Mouse (Mus musculus) layer of hippocampus, postnatal 36 days (tissue): ENCODE results near the gene Arhgap44. TPM values are rescaled to one million over a fixed set of nuclear protein-coding genes. Genes with fewer than 3 reads are reported as not detected.

Experiments
- DNase-seq, 2 experiments: peaks; one replicate each; pipeline ENCODE4 v3.0.0; 2022
- total RNA-seq, 2 experiments: library from RNA; stranded (reverse); gene quantifications; 2 replicates each; pipeline ENCODE4 v1.2.3; 2021

Arhgap44 gene
- total RNA-seq, 2 experiments from 2014 or later = 111 to 114 TPM

DNA sequence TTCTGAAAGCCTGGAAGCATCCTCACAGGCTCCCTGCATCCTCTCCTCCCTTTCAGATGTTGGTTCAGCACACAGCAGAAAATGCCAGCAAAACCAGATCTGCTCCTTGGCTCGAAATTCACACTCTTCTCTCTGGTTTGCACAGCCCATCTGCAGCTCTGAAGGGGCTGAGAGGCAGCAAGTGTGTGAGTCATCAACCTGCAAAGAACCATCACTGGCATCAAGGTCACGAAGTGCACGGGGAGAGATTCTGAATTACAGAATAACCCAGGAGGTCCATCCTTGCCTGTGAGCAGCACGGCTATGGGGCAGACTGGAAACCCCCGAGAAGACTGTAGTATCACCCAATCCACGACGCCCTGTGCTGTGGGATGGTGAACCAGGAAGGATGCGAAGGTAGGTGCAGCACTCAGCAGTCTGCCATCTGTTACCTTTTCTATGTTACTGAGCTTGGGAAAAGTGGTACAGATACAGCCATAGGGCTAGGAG lies 27.5 kb downstream of the Arhgap44 start:
- DNase-seq = peak; percentile 22 to 46

DNA sequence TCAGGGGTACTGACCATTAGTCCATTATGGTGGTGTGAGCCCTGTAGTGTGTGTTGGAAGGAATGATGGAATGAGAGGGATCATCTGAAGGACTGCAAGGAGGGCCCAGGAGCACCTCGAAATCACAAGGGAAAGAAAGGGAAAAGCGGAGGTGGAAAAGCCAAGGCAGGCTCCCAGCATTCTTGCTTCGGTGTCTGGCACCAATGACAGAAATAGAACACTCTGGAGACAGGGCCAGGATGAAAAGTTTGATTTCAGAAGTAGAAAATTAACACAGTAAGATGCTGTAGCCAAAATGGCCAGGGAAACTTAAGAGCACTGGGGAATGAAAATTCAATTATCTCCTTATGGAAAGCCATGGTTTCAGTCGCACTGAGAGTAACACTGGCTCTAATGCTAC lies 29.1 kb downstream of the Arhgap44 start:
- DNase-seq = no peak

DNA sequence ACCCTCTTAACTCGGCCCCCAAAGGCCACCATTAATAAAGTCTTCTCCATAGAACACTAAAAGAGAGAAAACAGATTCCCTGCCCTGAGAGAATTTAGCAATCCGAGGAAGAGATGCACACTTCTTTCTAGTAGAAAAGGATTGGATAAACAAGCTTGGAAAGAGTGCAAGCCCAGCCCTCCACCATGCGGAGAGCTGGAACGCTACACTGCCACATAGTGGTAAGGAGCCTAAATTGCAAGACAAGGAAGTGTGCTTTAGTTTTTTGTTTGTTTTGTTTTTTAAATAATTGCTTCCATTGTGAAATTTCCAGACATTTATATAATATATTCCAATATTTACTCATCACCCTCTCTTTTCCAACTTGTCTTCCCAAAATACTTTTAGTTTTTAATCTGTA lies 33.7 kb downstream of the Arhgap44 start:
- DNase-seq = no peak

DNA sequence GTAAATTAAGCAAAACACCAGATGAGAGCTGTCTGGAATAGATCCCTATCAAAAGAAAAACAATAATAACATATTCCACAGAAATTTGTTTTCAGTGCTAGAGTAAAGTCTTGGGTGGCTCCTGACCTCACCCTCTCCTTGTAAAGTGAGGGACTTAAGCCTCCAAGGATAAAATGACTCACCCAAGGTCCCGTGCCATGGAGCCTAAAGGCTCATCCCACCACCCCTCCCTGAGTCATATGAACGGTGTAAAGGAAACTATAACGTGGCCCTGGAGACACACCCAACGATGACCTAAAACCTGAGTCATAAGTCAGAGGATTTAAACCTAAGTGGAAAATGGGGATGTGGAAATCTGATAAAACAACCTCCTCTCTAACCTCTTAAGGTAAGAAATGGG lies 34.1 kb downstream of the Arhgap44 start:
- DNase-seq = no peak

DNA sequence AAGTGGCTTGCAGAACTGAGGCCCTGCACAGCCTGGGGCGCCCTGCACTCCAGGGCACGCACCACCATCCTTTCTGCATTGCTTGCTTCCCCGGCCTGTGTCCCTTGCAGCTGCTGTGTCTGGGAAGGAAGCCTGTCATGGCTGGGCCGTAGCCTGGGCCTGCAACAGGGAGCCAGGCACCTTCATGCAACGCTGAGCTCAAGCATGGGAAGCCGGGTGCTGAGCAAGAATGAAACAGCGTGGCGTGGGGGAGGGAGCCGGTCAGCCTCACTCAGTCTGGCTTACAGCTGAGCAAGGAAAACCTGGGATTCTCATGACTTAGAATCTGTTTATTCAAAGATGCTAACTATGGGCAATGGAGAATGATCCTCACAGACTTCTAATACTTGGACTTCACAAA lies 36.2 kb downstream of the Arhgap44 start:
- peak; percentile 40 to 47 for DNase-seq

DNA sequence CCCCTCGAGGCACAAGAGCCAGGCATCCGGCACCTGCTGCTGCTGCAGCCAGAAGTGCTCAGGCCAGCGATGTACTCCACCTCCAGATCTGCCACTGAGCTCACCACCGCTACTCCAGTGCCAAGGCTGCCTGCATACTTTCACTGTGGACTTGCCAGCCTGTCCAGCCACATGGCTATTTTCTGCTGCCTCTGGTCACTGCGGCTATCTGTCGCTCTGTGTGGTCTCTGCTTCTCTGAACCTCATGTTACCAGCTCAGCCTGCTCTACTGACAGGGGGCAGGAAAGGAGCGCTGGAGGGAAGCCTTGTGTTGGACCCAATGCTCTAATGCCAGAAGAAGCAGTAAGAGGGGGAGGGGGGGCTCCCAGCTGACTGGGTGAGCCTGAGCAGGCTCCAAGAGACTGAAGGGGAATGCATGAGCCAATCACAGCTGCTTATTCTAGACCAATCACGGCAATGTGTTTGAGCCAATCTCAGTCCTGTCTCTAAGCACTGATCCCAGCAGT lies 37.8 kb downstream of the Arhgap44 start:
- DNase-seq = peak in 1 of 2 experiments; percentile 34

DNA sequence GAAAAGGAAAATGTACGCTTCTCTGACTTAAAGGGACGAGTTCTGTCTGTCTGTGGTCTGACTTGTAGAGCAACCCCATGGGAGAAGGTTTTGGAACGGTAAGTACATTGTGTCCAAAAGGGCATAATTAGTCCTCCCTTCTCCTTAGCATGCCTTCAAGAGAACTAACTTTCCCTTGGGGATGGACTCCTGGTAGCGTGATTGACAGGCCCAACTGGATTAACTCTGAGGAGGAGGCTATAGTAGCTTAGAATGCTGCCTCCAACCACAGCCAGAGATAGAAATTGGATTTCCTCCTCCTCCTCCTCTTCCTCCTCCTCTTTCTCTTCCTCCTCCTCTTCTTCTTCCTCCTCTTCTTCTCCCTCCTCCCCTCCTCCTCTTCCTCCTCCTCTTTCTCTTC lies 42.5 kb downstream of the Arhgap44 start:
- no peak for DNase-seq

DNA sequence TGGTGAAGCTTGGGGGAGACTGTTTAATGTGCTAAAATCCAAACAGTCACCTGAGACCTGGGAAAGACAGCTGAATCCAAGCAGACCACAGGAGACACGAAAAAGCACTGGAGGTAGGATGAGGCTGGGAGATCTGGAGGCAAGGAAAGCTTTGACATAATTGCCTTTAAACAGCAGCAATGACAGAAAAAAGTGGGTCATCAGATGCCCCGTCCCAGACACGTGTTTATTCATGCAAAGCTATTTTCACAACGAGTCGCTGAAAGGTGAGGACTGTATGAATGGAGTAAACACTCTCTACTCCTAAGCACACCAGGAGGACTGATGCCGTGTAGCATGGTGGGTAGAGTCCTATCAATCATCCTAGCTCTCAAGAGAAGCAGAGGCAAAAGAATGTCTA lies 47.0 kb downstream of the Arhgap44 start:
- no peak for DNase-seq

DNA sequence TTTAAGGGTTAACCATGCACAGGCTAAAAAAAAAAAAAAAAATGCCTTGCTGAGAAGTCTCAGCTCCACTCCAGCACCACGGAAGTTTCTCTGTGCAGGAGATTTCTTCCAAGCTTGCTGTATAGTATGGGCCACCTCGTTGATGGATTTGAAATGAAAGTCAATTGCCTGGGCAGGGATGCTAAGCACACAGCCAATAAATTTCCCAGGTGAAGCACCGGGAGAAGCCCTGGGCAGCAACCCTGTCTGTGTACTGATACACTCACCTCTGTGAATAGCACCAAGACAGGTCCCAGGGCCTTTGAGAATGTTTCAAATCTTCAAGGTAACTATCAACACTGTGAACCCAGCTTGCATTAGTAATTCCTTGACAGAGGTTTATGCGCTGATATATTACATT lies 50.7 kb downstream of the Arhgap44 start:
- DNase-seq = no peak

DNA sequence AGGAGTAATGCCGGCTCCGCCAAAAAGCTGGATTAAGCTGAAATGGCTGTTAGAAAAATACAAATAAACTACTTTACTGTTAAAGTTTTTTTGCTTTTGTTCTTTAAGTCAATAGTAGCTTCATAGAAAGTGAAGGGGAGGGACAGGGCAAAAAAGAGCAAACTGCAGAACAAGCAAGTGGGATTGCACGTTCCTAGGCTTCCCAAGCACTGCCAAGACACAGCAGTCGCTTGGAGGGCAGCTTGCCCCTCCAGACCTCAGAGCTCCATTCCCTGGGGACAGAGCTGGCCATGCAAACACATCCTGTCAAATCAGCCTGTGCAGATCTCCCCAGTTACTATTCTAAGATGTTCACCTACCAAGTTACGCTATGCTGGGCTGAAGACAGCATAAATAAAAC lies 51.1 kb downstream of the Arhgap44 start:
- no peak for DNase-seq

DNA sequence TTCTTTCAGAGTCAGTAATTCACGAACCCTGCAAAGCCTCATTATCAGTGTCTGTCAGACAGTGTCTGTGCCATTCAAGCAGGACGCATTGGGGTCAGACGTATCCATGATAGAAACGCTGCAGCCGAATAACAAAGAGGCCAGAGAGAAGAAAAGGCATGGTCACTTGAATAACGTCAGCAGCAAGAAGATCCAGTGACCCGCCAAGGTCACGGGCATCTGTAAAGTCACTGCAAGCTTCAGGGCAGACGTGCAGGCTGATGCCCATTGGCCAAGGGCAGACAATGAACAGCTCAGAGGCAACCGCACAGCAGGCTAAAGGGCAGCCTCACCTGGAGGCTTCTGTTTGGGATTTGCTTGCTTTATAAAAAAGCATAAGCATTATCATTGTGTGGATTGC lies 52.7 kb downstream of the Arhgap44 start:
- no peak for DNase-seq

DNA sequence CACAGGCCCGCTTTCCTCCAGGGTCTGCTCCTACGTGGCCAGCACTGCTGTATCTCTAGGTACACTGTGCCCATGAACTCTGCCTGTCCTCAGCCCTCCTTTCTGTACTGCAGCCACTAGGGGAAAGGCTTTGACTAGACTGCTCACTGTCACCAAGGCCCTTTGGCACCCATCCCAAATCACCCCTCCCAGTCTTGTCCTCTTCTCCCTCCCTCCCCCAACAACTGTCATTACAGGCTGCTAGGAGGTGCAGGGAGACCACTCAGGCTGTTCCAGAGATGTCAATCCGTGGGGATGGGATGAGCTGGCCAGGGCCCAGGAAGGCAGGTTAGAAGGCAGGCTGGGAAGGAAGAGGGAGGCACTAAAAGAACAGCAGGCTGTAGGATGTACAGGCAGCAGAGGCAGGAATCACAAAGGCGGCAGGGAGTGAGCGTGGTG lies 55.0 kb downstream of the Arhgap44 start:
- DNase-seq = no peak

DNA sequence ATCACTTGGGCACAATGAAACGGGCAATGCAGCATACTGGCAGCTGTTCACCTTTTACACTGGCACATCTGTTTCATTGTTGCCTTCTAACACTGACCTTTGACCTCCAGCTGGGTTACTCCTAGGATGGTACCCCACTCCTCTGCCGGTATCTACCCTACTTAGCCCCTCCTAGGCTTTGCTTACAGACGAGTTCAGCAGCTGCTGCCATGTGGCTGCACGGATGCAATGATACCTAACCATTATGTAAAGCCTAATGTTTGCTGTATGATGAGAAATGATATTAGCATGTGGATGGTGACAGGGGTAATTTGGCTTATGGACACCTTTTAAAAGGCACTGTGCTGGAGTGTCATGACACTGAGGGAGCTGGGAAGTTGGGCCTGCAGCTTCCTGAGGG lies 55.6 kb downstream of the Arhgap44 start:
- DNase-seq = no peak

DNA sequence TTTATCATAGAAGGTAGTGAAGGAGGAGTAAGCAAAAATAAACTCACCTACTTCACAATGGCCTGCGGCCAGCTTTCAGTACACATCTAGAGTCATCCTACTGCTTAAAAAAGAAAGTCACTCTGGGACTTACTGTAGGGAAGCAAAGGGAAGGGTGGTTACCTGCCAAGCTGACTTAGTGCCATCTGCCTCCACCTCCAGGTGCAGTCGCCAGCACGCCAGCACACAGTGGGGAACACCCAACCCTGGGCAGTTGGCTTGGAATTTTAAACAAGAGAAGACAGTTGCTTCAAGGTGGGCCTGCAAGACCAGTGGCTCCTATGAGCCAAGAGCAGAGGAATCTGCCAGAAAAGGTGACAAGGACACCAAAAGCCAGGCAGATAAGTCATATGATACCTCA lies 58.7 kb downstream of the Arhgap44 start:
- DNase-seq = no peak

DNA sequence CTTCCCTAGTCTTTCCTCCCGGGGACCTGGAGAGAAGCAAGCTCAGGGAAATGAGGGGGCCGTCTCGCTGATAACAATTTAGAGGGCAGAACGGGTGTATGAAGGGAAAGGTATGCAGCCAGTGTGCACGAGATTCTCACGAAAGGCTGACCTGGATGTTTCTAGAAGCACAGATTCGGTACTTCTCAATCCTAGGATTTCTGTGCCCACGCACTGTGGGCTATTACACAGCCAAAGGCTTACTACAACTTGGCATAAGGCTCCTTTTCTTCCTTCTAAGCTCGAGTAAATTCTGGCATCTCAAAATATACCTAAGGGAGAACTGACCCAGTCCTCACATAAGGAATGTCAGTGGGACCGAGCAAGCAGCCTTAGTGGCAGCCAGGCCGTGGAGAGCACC lies 61.6 kb downstream of the Arhgap44 start:
- DNase-seq = no peak

DNA sequence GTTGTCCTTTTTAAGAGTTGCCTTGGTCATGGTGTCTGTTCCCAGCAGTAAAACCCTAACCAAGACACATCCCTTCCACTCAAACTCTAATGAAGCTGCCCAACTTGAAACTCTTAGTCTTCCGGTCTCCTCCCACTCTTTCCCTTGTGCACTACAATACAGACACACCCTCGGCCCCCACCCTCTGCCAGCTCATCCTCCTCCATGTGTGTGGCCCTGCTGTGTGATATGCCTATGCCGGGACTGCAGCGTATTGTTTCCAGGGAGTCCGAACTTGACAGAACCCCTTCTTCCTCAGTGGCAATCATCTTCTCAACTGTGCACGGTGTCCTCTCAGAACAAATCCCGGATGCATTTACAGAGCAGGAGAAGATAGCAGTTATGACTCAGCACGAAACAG lies 62.7 kb downstream of the Arhgap44 start:
- no peak for DNase-seq

DNA sequence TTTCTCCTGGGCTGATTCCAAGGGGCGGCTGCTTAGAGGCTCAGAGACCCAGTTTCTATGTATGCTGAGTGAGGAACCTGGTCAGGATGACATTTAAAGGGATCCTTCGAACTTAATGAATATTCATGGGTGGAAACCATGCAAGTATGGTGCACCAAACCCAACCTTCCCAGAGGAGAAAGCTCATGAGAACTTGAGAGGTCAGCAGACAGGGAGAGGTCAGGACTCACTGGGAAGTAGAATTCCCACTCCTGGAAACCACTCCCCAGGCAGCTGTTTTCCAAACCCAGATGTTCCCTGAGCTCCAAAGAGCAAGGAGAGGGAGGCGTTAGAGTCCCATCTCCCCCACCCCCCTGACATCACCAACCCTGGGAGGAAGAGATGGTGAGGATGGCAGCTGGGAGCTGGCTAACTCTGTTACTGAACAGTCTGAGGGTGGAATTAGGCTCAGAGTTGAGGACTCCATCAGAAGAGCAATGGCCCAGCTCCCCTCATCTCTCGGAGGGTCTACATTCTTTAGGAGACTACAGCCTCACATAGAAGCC lies 65.2 kb downstream of the Arhgap44 start:
- no peak for DNase-seq

DNA sequence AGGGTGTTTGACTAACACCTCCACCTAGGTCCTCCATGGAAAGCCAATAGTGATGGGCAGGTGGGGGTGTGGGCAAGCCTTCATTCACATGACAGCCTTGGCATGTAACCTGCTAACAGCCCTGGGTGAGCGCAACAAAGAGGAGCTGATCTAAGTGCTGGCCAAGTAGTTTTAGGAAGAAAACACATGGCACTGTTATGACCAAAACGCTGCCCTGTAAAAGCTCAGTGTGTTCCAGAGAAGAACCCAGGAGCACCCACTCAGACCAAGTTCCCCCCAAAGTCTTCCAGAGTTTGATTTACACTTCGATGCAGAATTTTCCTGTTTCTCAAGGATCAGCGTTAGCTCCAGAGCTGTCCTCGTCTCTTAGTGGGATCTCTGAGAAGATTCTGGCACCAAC lies 65.9 kb downstream of the Arhgap44 start:
- no peak for DNase-seq

DNA sequence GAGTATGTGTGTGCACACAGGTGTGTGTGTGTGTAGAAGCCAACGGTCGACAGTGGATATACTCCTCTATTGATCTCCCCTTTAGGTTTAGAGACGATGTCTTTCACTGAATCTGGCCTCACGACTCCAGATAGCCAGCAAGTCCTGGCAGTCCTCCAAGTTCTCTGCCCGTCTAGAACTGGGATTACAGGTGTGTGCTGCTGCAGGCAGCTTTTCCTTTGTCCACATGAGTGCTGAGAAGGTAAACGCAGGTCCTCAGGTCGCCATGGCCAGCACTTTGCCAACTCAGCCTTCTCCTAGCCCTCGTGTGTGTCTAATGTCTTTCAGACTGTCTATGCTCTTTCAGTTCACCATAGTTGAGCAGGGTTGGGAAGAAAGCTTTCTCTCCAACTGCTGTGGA lies 69.9 kb downstream of the Arhgap44 start:
- no peak for DNase-seq

DNA sequence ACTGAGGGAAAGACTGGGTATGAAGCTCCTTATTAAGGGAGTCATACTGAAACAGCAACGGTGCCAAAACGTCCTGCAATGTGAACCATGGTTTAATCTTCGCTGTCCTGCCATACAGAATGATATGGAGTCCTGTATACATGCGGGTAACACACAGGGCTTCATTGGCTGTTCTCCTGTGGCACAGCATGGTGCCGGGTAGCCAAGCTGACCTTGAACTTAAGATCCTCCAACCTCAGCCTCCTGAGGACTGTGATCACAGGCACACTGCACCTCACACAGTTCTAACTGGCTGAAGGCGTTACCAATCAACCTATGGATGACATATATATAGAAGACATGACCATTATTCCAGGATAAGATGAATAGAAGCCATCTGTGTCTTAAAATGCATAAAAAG lies 72.4 kb downstream of the Arhgap44 start:
- DNase-seq = no peak

DNA sequence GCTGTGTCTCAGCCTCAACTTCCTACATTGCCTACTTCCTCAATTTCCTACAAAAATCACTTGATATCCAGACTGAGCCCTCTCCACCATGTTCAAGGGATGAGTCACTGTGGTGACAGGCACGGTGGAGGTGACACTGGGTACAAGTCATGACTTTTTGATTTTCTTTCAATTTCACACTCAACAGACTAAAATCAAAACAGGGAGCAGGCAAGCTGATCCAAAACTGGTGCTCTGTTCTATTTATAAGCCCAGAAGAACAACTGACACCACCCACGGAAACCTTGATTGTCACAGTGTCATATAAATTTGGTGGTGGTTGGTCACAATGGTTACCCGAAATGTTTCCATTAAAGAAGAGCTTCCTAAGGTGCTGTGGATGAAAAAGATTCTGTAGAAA lies 72.8 kb downstream of the Arhgap44 start:
- DNase-seq = no peak

DNA sequence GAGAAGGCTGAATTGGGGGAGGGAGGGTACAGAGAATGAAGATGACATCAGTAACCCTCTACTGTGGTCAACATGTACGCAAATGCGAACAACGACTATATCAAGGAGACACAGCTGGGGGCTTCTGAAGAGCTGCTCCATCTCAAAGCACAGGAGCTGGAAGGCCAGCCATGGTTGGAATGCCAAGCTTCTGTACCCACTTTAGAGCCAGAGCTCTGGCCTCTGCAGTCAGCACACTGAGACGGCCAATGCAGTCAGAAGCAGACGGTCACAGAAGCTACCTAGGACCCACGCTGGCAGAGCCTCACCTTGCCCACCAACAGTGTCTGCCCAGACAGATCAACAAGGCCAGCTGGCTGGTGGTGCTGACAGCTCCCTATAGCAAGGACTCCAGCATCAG lies 73.5 kb downstream of the Arhgap44 start:
- DNase-seq = no peak

DNA sequence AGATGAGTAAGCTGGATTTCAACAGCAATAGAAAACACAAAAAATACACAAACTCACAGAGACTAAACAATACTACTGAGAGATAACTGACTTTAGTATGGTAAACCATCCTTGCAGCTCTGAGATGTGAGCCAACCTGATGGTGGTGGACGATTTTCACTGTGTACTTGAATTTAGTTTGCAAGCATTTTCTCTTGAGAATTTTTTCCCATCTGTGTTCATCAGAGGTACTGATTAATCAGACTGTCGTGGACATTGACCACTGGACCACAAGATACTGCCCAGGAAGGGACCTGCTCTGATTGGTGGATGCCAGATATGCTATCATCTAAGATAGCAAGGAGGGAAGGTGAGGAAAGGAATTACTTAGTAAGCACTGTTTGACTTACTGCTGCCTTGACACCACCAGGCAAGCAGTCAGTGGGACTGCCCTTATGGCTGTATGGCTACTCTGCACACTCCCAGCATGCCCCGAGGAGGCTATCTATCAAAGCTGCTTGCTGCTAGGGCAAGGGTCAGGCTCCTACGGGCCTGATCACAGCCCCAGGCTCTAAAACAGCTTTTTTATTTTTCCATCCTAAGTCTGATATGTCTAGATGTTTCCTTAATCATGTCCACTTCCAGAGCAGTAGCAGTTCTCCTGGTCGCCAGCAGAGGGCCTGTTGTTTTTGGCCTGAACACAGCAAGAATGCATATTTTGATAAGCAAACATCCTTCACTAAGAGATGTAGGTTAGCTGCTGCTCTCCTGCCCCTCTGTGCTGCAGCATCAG lies 74.1 kb downstream of the Arhgap44 start:
- DNase-seq = no peak

DNA sequence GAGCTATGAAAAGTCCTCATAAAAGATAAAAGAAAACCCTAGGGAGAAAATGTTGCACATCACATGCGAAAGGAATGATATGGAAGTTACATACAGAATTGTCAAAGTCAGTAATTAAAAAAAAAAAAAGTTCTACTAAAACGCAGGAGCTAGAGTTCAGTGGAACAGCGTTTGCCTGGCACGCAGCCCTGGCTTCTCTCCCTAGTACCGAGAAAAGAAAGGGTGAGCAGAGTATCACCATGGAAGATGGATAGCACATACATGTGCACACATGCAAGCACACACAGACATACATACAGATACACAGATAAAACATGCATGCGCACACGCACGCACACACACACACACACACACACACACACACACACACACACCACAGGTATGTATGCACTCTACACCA lies 82.0 kb downstream of the Arhgap44 start:
- no peak for DNase-seq
